Mouse (Mus musculus) erythroblast, embryonic 14.5 days (primary cell): Measurements from ENCODE around the gene Rnf6.

ENCODE experiments used
- GATA1 ChIP-seq: IDR thresholded peaks from 2 replicates; pipeline ENCODE4 v1.6.1; 2012; ENCODE audit warnings: low read length, inconsistent platforms, mixed read lengths
- TAL1 ChIP-seq: IDR thresholded peaks from 3 replicates; pipeline ENCODE4 v1.6.1; 2012; ENCODE audit warnings: low read length, inconsistent platforms, mixed read lengths

GRCm38 (mm10) chr5:146205537-146205936, 15.8 kb downstream of the Rnf6 start:
- TF ChIP-seq GATA1 (no peak), TAL1 (no peak)
